Mouse (Mus musculus): Measurements from ENCODE around the gene Gm8024. TPM values are rescaled to one million over a fixed set of nuclear protein-coding genes. Genes with fewer than 3 reads are reported as not detected.

Gm8024 gene
- not detected in 2 replicates for total RNA-seq (2023)

GRCm38 (mm10) chr14:42524182-42524581, at the start of gene Gm8024:
Gene Gm8024, minus strand, starts transcription at chr14:42524282.

GRCm38 (mm10) chr14:42502249-42502648, 21.8 kb downstream of the Gm8024 start, which contains the start of gene Gm8020:
Gene Gm8020, minus strand, starts transcription at chr14:42502349.

Other genes starting within 250 kb of the Gm8024 start
- gene Gm9611, start 226.9 kb downstream of the Gm8024 start, total RNA-seq (2023) = not detected in 2 replicates
- gene Gm7995, start 214.1 kb downstream of the Gm8024 start, total RNA-seq (2023) = not detected in 2 replicates
- not detected in 2 replicates for gene Gm8005, start 84.6 kb downstream of the Gm8024 start, total RNA-seq (2023)
- gene Gm8011, start 60.4 kb downstream of the Gm8024 start, total RNA-seq (2023) = not detected in 2 replicates
- not detected in 2 replicates for gene Gm8020, start 21.9 kb downstream of the Gm8024 start, total RNA-seq (2023)
- not detected in 2 replicates for gene Gm17124, start 75.6 kb upstream of the Gm8024 start, total RNA-seq (2023)
- not detected in 2 replicates for gene Gm3633, start 117.6 kb upstream of the Gm8024 start, total RNA-seq (2023)
- gene Gm10378, start 131.7 kb upstream of the Gm8024 start, total RNA-seq (2023) = not detected in 2 replicates
- gene Gm3015, start 244.5 kb upstream of the Gm8024 start, total RNA-seq (2023) = not detected in 2 replicates

Measured in neutrophil, adult 65 days (primary cell).